Mouse (Mus musculus) midbrain, embryonic 12.5 days (tissue): ENCODE results near the gene S100a16. TPM values are rescaled to one million over a fixed set of nuclear protein-coding genes. Genes with fewer than 3 reads are reported as not detected.

ENCODE experiments used
- ATAC-seq: fragments of 200-750 bp; cut with Nextera tagmentation; 2 replicates; pipeline ENCODE4 v1.8.0; 2017; ENCODE audit warnings: low read depth, moderate TSS enrichment, moderate library complexity; ENCODE audit not compliant: low FRiP score
- H3K27ac ChIP-seq: fragments of 300-500 bp; sonication (generic); replicated peaks from 2 replicates; pipeline ENCODE4 v1.5.1; 2016; ENCODE audit warnings: mild to moderate bottlenecking
- H3K27me3 ChIP-seq: fragments of 300-500 bp; sonication (generic); 2 replicates; pipeline ENCODE4 v1.6.1; 2016; ENCODE audit warnings: mild to moderate bottlenecking
- H3K36me3 ChIP-seq: fragments of 300-500 bp; sonication (generic); 2 replicates; pipeline ENCODE4 v1.6.1; 2016
- H3K4me1 ChIP-seq: fragments of 300-500 bp; sonication (generic); 2 replicates; pipeline ENCODE4 v1.6.1; 2016
- H3K4me2 ChIP-seq: fragments of 300-500 bp; sonication (generic); replicated peaks from 2 replicates; pipeline ENCODE4 v1.6.1; 2016; ENCODE audit warnings: mild to moderate bottlenecking, moderate library complexity
- H3K4me3 ChIP-seq: fragments of 300-500 bp; sonication (generic); 2 replicates; pipeline ENCODE4 v1.5.1; 2016; ENCODE audit warnings: mild to moderate bottlenecking
- H3K9ac ChIP-seq: fragments of 300-500 bp; sonication (generic); replicated peaks from 2 replicates; pipeline ENCODE4 v1.6.1; 2016; ENCODE audit warnings: mild to moderate bottlenecking, moderate library complexity
- H3K9me3 ChIP-seq: fragments of 300-500 bp; sonication (generic); 2 replicates; pipeline ENCODE4 v1.6.1; 2016; ENCODE audit warnings: mild to moderate bottlenecking
- WGBS: fragments of 180-500 bp; shearing (Covaris S2); methylation state at CpG from one replicate; pipeline ENCODE4 v1.1.7; 2016; 5-methylcytosine and 5-hydroxymethylcytosine counted together
- polyA plus RNA-seq: library from polyadenylated mRNA; unstranded; fragments of >200 nt; fragmentation: Nextera tagmentation; extraction: Ambion mirVana; gene quantifications from 2 replicates; pipeline ENCODE4 v1.2.1, GENCODE M21; 2016

S100a16 gene
- polyA plus RNA-seq, 1 experiment from 2014 or later: 41.9 TPM

- ATAC-seq: no peak
- H3K4me3 ChIP-seq: no peak overlapping the region
- H3K4me2 ChIP-seq: no peak overlapping the region
- no peaks in the 10 kb centered on the region for H3K36me3 ChIP-seq
- H3K27ac ChIP-seq: no peak overlapping the region
- H3K27me3 ChIP-seq: no peaks in the 10 kb centered on the region
- no peaks in the 10 kb centered on the region for H3K9me3 ChIP-seq
- WGBS: 84% methylated on average over 3 of the region's 3 CpGs
- H3K9ac ChIP-seq: no peak overlapping the region
- no peaks in the 10 kb centered on the region for H3K4me1 ChIP-seq
Observed at GRCm38 (mm10) chr3:90575320-90575719, 38.3 kb downstream of the S100a16 start.

GRCm38 (mm10) chr3:90576351-90577001 is 39.4 kb downstream of the S100a16 start:
- H3K27ac ChIP-seq: no peak overlapping the region
- no peak overlapping the region for H3K9ac ChIP-seq
- no peaks in the 10 kb centered on the region for H3K9me3 ChIP-seq
- H3K4me1 ChIP-seq: no peaks in the 10 kb centered on the region
- H3K4me3 ChIP-seq: no peak overlapping the region
- H3K27me3 ChIP-seq: no peaks in the 10 kb centered on the region
- 74% methylated on average over 10 of the region's 10 CpGs for WGBS
- H3K36me3 ChIP-seq: no peaks in the 10 kb centered on the region
- no peak overlapping the region for H3K4me2 ChIP-seq
- ATAC-seq: no peak

GRCm38 (mm10) chr3:90579433-90579832 is 42.4 kb downstream of the S100a16 start:
- WGBS: 82% methylated on average over 7 of the region's 7 CpGs
- H3K36me3 ChIP-seq: no peaks in the 10 kb centered on the region

GRCm38 (mm10) chr3:90581141-90581540 is 44.1 kb downstream of the S100a16 start:
- no peak overlapping the region for H3K9ac ChIP-seq
- ATAC-seq: no peak
- H3K36me3 ChIP-seq: no peaks in the 10 kb centered on the region
- H3K27ac ChIP-seq: no peak overlapping the region
- H3K4me2 ChIP-seq: no peak overlapping the region
- no peaks in the 10 kb centered on the region for H3K4me1 ChIP-seq
- 93% methylated on average over 5 of the region's 5 CpGs for WGBS
- H3K27me3 ChIP-seq: no peaks in the 10 kb centered on the region
- H3K9me3 ChIP-seq: no peaks in the 10 kb centered on the region
- H3K4me3 ChIP-seq: no peak overlapping the region

More at GRCm38 (mm10) chr3:90579433-90579832, 42.4 kb downstream of the S100a16 start:
- Histone ChIP-seq H3K4me2 (no peak overlapping the region), H3K4me1 (no peaks in the 10 kb centered on the region), H3K4me3 (no peak overlapping the region), H3K27ac (no peak overlapping the region), H3K9me3 (no peaks in the 10 kb centered on the region), H3K27me3 (no peaks in the 10 kb centered on the region), H3K9ac (no peak overlapping the region)
- no peak for ATAC-seq

GRCm38 (mm10) chr3:90582156-90582555 is 45.1 kb downstream of the S100a16 start:
- Histone ChIP-seq H3K4me1 (no peaks in the 10 kb centered on the region), H3K4me3 (no peak overlapping the region), H3K9ac (no peak overlapping the region), H3K9me3 (no peaks in the 10 kb centered on the region), H3K27me3 (no peaks in the 10 kb centered on the region), H3K27ac (no peak overlapping the region), H3K36me3 (no peaks in the 10 kb centered on the region), H3K4me2 (no peak overlapping the region)
- ATAC-seq: no peak
- 94% methylated on average over 1 of the region's 1 CpGs for WGBS

GRCm38 (mm10) chr3:90582556-90582955 is 45.5 kb downstream of the S100a16 start:
- 86% methylated on average over 4 of the region's 4 CpGs for WGBS
- Histone ChIP-seq H3K36me3 (no peaks in the 10 kb centered on the region), H3K9me3 (no peaks in the 10 kb centered on the region)

GRCm38 (mm10) chr3:90583893-90584292 is 46.8 kb downstream of the S100a16 start:
- Histone ChIP-seq H3K9ac (no peak overlapping the region), H3K4me1 (no peaks in the 10 kb centered on the region), H3K4me3 (no peak overlapping the region), H3K27ac (no peak overlapping the region), H3K36me3 (no peaks in the 10 kb centered on the region), H3K9me3 (no peaks in the 10 kb centered on the region), H3K27me3 (no peaks in the 10 kb centered on the region), H3K4me2 (no peak overlapping the region)
- ATAC-seq: no peak
- 51% methylated on average over 3 of the region's 3 CpGs for WGBS

More at GRCm38 (mm10) chr3:90582556-90582955, 45.5 kb downstream of the S100a16 start:
- Histone ChIP-seq H3K27me3 (no peaks in the 10 kb centered on the region), H3K4me1 (no peaks in the 10 kb centered on the region), H3K27ac (no peak overlapping the region), H3K4me2 (no peak overlapping the region), H3K9ac (no peak overlapping the region), H3K4me3 (no peak overlapping the region)
- no peak for ATAC-seq

GRCm38 (mm10) chr3:90585595-90585994 is 48.5 kb downstream of the S100a16 start:
- Histone ChIP-seq H3K9me3 (no peaks in the 10 kb centered on the region), H3K4me3 (no peak overlapping the region), H3K4me2 (no peak overlapping the region), H3K27me3 (no peaks in the 10 kb centered on the region), H3K9ac (no peak overlapping the region), H3K36me3 (no peaks in the 10 kb centered on the region), H3K27ac (no peak overlapping the region), H3K4me1 (no peaks in the 10 kb centered on the region)
- 31% methylated on average over 5 of the region's 5 CpGs for WGBS
- no peak; the same call in 1 of the 2 replicates for ATAC-seq

- no peaks in the 10 kb centered on the region for H3K36me3 ChIP-seq
- no peak overlapping the region for H3K4me2 ChIP-seq
- H3K9ac ChIP-seq: no peak overlapping the region
- H3K4me1 ChIP-seq: no peaks in the 10 kb centered on the region
- H3K27me3 ChIP-seq: no peaks in the 10 kb centered on the region
- WGBS: 86% methylated on average over 15 of the region's 15 CpGs
- no peaks in the 10 kb centered on the region for H3K9me3 ChIP-seq
- no peak for ATAC-seq
- no peak overlapping the region for H3K4me3 ChIP-seq
- no peak overlapping the region for H3K27ac ChIP-seq
Observed at GRCm38 (mm10) chr3:90586016-90586643, 49.1 kb downstream of the S100a16 start.

- Histone ChIP-seq H3K27me3 (no peaks in the 10 kb centered on the region), H3K9ac (no peak overlapping the region), H3K27ac (no peak overlapping the region), H3K4me3 (no peak overlapping the region), H3K4me2 (no peak overlapping the region), H3K36me3 (no peaks in the 10 kb centered on the region), H3K9me3 (no peaks in the 10 kb centered on the region), H3K4me1 (no peaks in the 10 kb centered on the region)
- 75% methylated on average over 10 of the region's 10 CpGs for WGBS
- ATAC-seq: no peak
Observed at GRCm38 (mm10) chr3:90586906-90587305, 49.9 kb downstream of the S100a16 start.

- H3K4me3 ChIP-seq: no peak overlapping the region
- ATAC-seq: no peak
- 89% methylated on average over 14 of the region's 14 CpGs for WGBS
- H3K36me3 ChIP-seq: no peaks in the 10 kb centered on the region
- H3K9me3 ChIP-seq: no peaks in the 10 kb centered on the region
- H3K27ac ChIP-seq: no peak overlapping the region
- no peaks in the 10 kb centered on the region for H3K4me1 ChIP-seq
- no peaks in the 10 kb centered on the region for H3K27me3 ChIP-seq
- H3K9ac ChIP-seq: no peak overlapping the region
- no peak overlapping the region for H3K4me2 ChIP-seq
Observed at GRCm38 (mm10) chr3:90587361-90588101, 50.5 kb downstream of the S100a16 start.

GRCm38 (mm10) chr3:90589390-90589789 is 52.3 kb downstream of the S100a16 start:
- Histone ChIP-seq H3K9me3 (no peaks in the 10 kb centered on the region), H3K27ac (no peak overlapping the region), H3K9ac (no peak overlapping the region), H3K27me3 (no peaks in the 10 kb centered on the region), H3K4me2 (no peak overlapping the region), H3K36me3 (no peaks in the 10 kb centered on the region), H3K4me3 (no peak overlapping the region), H3K4me1 (no peaks in the 10 kb centered on the region)
- ATAC-seq: no peak
- 83% methylated on average over 6 of the region's 6 CpGs for WGBS
